Mouse (Mus musculus): ENCODE measurements around the gene Prap1. TPM values are rescaled to one million over a fixed set of nuclear protein-coding genes. Genes with fewer than 3 reads are reported as not detected.
"Not testable (repeated sequence)": the region's sequence is repeated elsewhere in the genome, so short reads cannot be mapped to it uniquely, and the experiment has no call there.

Gene Prap1
- polyA plus RNA-seq, 1 experiment from 2014 or later = not detected

GRCm38 (mm10) chr7:140121338-140121910 is 28.2 kb downstream of the Prap1 start:
- no peak overlapping the region for H3K27ac ChIP-seq
- no peak for ATAC-seq (ENCODE audit: insufficient number of reproducible peaks, insufficient read depth, low FRiP score, low TSS enrichment)
- no peaks in the 10 kb centered on the region for H3K4me1 ChIP-seq
- H3K4me2 ChIP-seq (replicated peaks) = no peak overlapping the region
- no peaks in the 10 kb centered on the region for H3K9me3 ChIP-seq
- H3K27me3 ChIP-seq = no peaks in the 10 kb centered on the region
- H3K9ac ChIP-seq = no peak overlapping the region
- no peak overlapping the region for H3K4me3 ChIP-seq
- WGBS = 71% methylated on average over 13 of the region's 13 CpGs
- H3K36me3 ChIP-seq = no peaks in the 10 kb centered on the region

DNA sequence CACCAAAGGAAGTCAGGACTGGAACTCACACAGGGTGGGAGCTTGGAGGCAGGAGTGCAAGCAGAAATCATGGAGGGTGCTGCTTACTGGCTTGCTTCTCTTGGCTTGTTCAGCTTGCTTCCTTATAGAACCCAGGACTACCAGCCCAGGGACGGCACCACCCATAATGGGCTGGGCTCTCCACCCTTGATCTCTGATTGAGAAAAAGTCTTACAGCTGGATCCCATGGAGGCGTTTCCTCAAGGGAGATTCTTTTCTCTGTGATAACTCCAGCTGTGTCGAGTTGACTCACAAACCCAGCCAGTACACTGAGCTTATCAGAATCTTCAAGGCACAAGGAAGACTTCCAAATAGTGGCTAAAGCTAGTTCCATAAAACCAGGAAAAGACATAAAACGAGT is 29.6 kb downstream of the Prap1 start:
- no peaks in the 10 kb centered on the region for H3K9me3 ChIP-seq
- H3K36me3 ChIP-seq = no peaks in the 10 kb centered on the region
- H3K9ac ChIP-seq = no peak overlapping the region
- no peak overlapping the region for H3K4me2 ChIP-seq (replicated peaks)
- H3K27ac ChIP-seq = no peak overlapping the region
- H3K27me3 ChIP-seq = no peaks in the 10 kb centered on the region
- 35% methylated on average over 4 of the region's 4 CpGs for WGBS
- H3K4me1 ChIP-seq = 0 out of 2 replicates have a peak, but pooled peaks cover 5% of the 10 kb centered on the region
- H3K4me3 ChIP-seq = no peak overlapping the region
- no peak for ATAC-seq (ENCODE audit: insufficient number of reproducible peaks, insufficient read depth, low FRiP score, low TSS enrichment)

GRCm38 (mm10) chr7:140124382-140124781 is 31.2 kb downstream of the Prap1 start:
- no peak overlapping the region for H3K4me3 ChIP-seq
- no peak for ATAC-seq (ENCODE audit: insufficient number of reproducible peaks, insufficient read depth, low FRiP score, low TSS enrichment)
- no peak overlapping the region for H3K4me2 ChIP-seq (replicated peaks)
- no peaks in the 10 kb centered on the region for H3K9me3 ChIP-seq
- H3K27ac ChIP-seq = no peak overlapping the region
- H3K4me1 ChIP-seq = 0 out of 2 replicates have a peak, but pooled peaks cover 5% of the 10 kb centered on the region
- H3K9ac ChIP-seq = no peak overlapping the region
- WGBS = 100% methylated on average over 1 of the region's 1 CpGs
- 0 out of 2 replicates have a peak, but pooled peaks cover 3% of the 10 kb centered on the region for H3K36me3 ChIP-seq
- H3K27me3 ChIP-seq = no peaks in the 10 kb centered on the region

- H3K9ac ChIP-seq = peak overlapping the region; percentile 81
- 0 out of 2 replicates have a peak, but pooled peaks cover 5% of the 10 kb centered on the region for H3K4me1 ChIP-seq
- H3K9me3 ChIP-seq = no peaks in the 10 kb centered on the region
- peak overlapping the region; percentile 75; the same call in 1 of the 2 replicates for H3K27ac ChIP-seq
- 0 out of 2 replicates have a peak, but pooled peaks cover 13% of the 10 kb centered on the region for H3K36me3 ChIP-seq
- H3K4me2 ChIP-seq (replicated peaks) = peak overlapping the region; percentile 64
- ATAC-seq (ENCODE audit: insufficient number of reproducible peaks, insufficient read depth, low FRiP score, low TSS enrichment) = peak; percentile 97
- H3K27me3 ChIP-seq = no peaks in the 10 kb centered on the region
- WGBS = 1% methylated on average over 40 of the region's 40 CpGs
- H3K4me3 ChIP-seq = peak overlapping the region; percentile 85
These were observed 32.3 kb downstream of the Prap1 start for GRCm38 (mm10) chr7:140125278-140126021.

GRCm38 (mm10) chr7:140126022-140126350 is 32.8 kb downstream of the Prap1 start:
- ATAC-seq (ENCODE audit: insufficient number of reproducible peaks, insufficient read depth, low FRiP score, low TSS enrichment) = 0 out of 2 replicates have a peak, but pooled peaks have one; percentile 7

DNA sequence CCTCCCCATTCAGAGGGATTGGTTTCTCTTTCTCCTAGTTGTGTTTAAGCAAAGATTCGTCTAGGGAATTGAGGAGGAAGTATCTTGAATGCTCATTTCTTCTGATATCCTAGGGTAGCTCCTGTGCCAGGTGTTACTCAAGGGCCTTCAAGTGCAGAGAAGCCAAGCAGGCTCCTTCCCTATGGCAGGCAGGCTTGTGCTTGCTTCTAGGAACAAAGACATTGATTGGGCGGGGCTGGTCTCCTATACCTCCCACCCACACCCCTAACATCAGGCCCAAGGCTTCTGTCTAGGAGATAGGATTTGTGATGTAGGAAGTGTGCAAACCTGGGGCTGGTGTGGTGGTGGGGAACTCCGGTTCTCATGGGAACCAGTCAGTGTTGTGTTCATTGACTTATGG is 33.7 kb downstream of the Prap1 start:
- 0 out of 2 replicates have a peak, but pooled peaks cover 5% of the 10 kb centered on the region for H3K4me1 ChIP-seq
- 89% methylated on average over 3 of the region's 3 CpGs for WGBS

More at GRCm38 (mm10) chr7:140126022-140126350, 32.8 kb downstream of the Prap1 start:
- peak overlapping the region; percentile 81 for H3K9ac ChIP-seq
- 0 out of 2 replicates have a peak overlapping the region, but pooled peaks have one; percentile 75 for H3K27ac ChIP-seq
- 3% methylated on average over 5 of the region's 5 CpGs for WGBS
- H3K36me3 ChIP-seq = 0 out of 2 replicates have a peak, but pooled peaks cover 16% of the 10 kb centered on the region
- 0 out of 2 replicates have a peak, but pooled peaks cover 5% of the 10 kb centered on the region for H3K4me1 ChIP-seq
- H3K27me3 ChIP-seq = no peaks in the 10 kb centered on the region
- H3K4me3 ChIP-seq = peak overlapping the region; percentile 85
- H3K4me2 ChIP-seq (replicated peaks) = peak overlapping the region; percentile 64
- no peaks in the 10 kb centered on the region for H3K9me3 ChIP-seq

GRCm38 (mm10) chr7:140127911-140128310 is 34.7 kb downstream of the Prap1 start:
- no peak overlapping the region for H3K27ac ChIP-seq
- H3K4me1 ChIP-seq = 0 out of 2 replicates have a peak, but pooled peaks cover 5% of the 10 kb centered on the region
- 83% methylated on average over 2 of the region's 2 CpGs for WGBS
- no peak for ATAC-seq (ENCODE audit: insufficient number of reproducible peaks, insufficient read depth, low FRiP score, low TSS enrichment)
- no peak overlapping the region for H3K9ac ChIP-seq
- H3K4me3 ChIP-seq = no peak overlapping the region
- no peak overlapping the region for H3K4me2 ChIP-seq (replicated peaks)
- no peaks in the 10 kb centered on the region for H3K27me3 ChIP-seq
- H3K9me3 ChIP-seq = no peaks in the 10 kb centered on the region
- H3K36me3 ChIP-seq = 0 out of 2 replicates have a peak, but pooled peaks cover 16% of the 10 kb centered on the region

More for the DNA sequence above, 33.7 kb downstream of the Prap1 start:
- H3K9me3 ChIP-seq = no peaks in the 10 kb centered on the region
- H3K27ac ChIP-seq = no peak overlapping the region
- no peak overlapping the region for H3K4me3 ChIP-seq
- 0 out of 2 replicates have a peak overlapping the region, but pooled peaks have one; percentile 19 for H3K4me2 ChIP-seq (replicated peaks)
- H3K27me3 ChIP-seq = no peaks in the 10 kb centered on the region
- 0 out of 2 replicates have a peak, but pooled peaks cover 16% of the 10 kb centered on the region for H3K36me3 ChIP-seq
- H3K9ac ChIP-seq = no peak overlapping the region
- ATAC-seq (ENCODE audit: insufficient number of reproducible peaks, insufficient read depth, low FRiP score, low TSS enrichment) = no peak

- not testable (repeated sequence) for ATAC-seq (ENCODE audit: insufficient number of reproducible peaks, insufficient read depth, low FRiP score, low TSS enrichment); H3K9ac ChIP-seq; H3K27ac ChIP-seq; H3K4me3 ChIP-seq; H3K9me3 ChIP-seq; H3K27me3 ChIP-seq; H3K4me1 ChIP-seq; H3K4me2 ChIP-seq (replicated peaks)
- 0 out of 2 replicates have a peak, but pooled peaks cover 16% of the 10 kb centered on the region for H3K36me3 ChIP-seq
- WGBS = 91% methylated on average over 7 of the region's 7 CpGs
These were observed 39.0 kb downstream of the Prap1 start for GRCm38 (mm10) chr7:140132184-140132583.

- not testable (repeated sequence) for ATAC-seq (ENCODE audit: insufficient number of reproducible peaks, insufficient read depth, low FRiP score, low TSS enrichment); H3K27me3 ChIP-seq; H3K4me3 ChIP-seq; H3K9ac ChIP-seq; H3K9me3 ChIP-seq; H3K4me2 ChIP-seq (replicated peaks); H3K4me1 ChIP-seq; H3K27ac ChIP-seq
- H3K36me3 ChIP-seq = 0 out of 2 replicates have a peak, but pooled peaks cover 16% of the 10 kb centered on the region
- WGBS = 97% methylated on average over 7 of the region's 7 CpGs
These were observed 40.8 kb downstream of the Prap1 start for GRCm38 (mm10) chr7:140134033-140134432.

- 82% methylated on average over 5 of the region's 5 CpGs for WGBS
- Histone ChIP-seq H3K4me2 (replicated peaks) (no peak overlapping the region), H3K4me3 (no peak overlapping the region), H3K4me1 (peaks cover 5% of the 10 kb centered on the region; the same call in 1 of the 2 replicates), H3K36me3 (0 out of 2 replicates have a peak, but pooled peaks cover 5% of the 10 kb centered on the region), H3K9me3 (no peaks in the 10 kb centered on the region), H3K27ac (no peak overlapping the region), H3K27me3 (no peaks in the 10 kb centered on the region), H3K9ac (no peak overlapping the region)
- no peak for ATAC-seq (ENCODE audit: insufficient number of reproducible peaks, insufficient read depth, low FRiP score, low TSS enrichment)
These were observed 42.0 kb downstream of the Prap1 start for GRCm38 (mm10) chr7:140135106-140135770.
